Mouse (Mus musculus): Measurements from ENCODE around the gene 0610010K14Rik.

GRCm38 (mm10) chr11:70284757-70285156 lies 47.0 kb upstream of the 0610010K14Rik start:
- TF ChIP-seq POLR2A (IDR thresholded peaks at IDR 0.05; ENCODE audit: borderline replicate concordance, extremely low read depth, low read depth, low read length) (no peak), CTCF (IDR thresholded peaks at IDR 0.05; ENCODE audit: insufficient read depth, low read length) (no peak)
